Comparison of ENCODE assay signal across 9 mouse cellular contexts in genomic region chr15:101327282-101327681, GRCm38 (mm10). TPM values are rescaled to one million over a fixed set of nuclear protein-coding genes. Genes with fewer than 3 reads are reported as not detected.
A peak's percentile ranks its signal among the peaks of the same experiment; 100 is the strongest.
DNase-seq lines count a peak whose midpoint lies in the region; ATAC-seq and TF ChIP-seq lines count a peak whose summit lies in the region.
"Had no signal": no experiment of that assay in that cellular context is flagged by ENCODE, and none has a peak within 500 bp of the region (broad histone marks: within the 10 kb centered on the region; RNA-seq: fewer than 3 reads in every experiment).

No protein-coding gene starts in this region.

- intact Hi-C loops in heart, postnatal 10 days (cut with DNase I): loop anchor here (2.0 kb wide), 1 partner anchor 658 kb away; no protein-coding TSS in a partner anchor

- TF ChIP-seq POLR2A in ES-Bruce4 (IDR thresholded peaks at IDR 0.05; ENCODE audit: insufficient read depth, low read length): no peak

- no peak overlapping the region for H3K9ac ChIP-seq in ES-Bruce4 (ENCODE audit: low read depth, poor library complexity, severe bottlenecking)
- no peak overlapping the region for H3K9ac ChIP-seq in embryonic facial prominence, embryonic 11.5 days (replicated peaks; ENCODE audit: low read length)
- no peak overlapping the region for H3K9ac ChIP-seq in lung, postnatal 0 days (replicated peaks; ENCODE audit: low read depth)
- H3K9ac ChIP-seq: midbrain, embryonic 12.5 days had no signal

- TF ChIP-seq EP300 in ES-Bruce4 (IDR thresholded peaks at IDR 0.05; ENCODE audit: insufficient read depth, low read depth, low read length): peak; percentile 91
- peak; percentile 64; the same call in 1 of the 2 replicates for TF ChIP-seq EP300 in lung, postnatal 0 days (IDR thresholded peaks at IDR 0.05)

- TF ChIP-seq CTCF in ES-Bruce4 (IDR thresholded peaks at IDR 0.05; ENCODE audit: low read depth, low read length): peak; percentile 94
- peak; percentile 99 for TF ChIP-seq CTCF in lung, postnatal 0 days (IDR thresholded peaks at IDR 0.05)

- 5% methylated on average over 6 of the region's 6 CpGs for WGBS in embryonic facial prominence, embryonic 11.5 days
- 3% methylated on average over 6 of the region's 6 CpGs for WGBS in lung, postnatal 0 days

- ATAC-seq in embryonic facial prominence, embryonic 11.5 days (replicated peaks; ENCODE audit: insufficient number of reproducible peaks, low FRiP score, low TSS enrichment, low read depth): peak; percentile 53; the same call in 1 of the 2 replicates
- ATAC-seq in lung, postnatal 0 days: peak; percentile 85

- DNase-seq in adrenal gland, postnatal 14 days: peak; percentile 95
- peak; percentile 85 for DNase-seq in embryonic facial prominence, embryonic 11.5 days (ENCODE audit: low spot score)
- DNase-seq in heart, postnatal 10 days: peak; percentile 86 to 95
- DNase-seq in kidney, postnatal 36 days: peak; percentile 76 to 93
- DNase-seq in lung, postnatal 0 days (ENCODE audit: low spot score): peak; percentile 94
- peak; percentile 85 to 92 for DNase-seq in right cerebral cortex, postnatal 10 days (ENCODE audit: low spot score in 2 of 2)
- DNase-seq in urinary bladder, postnatal 10 days (ENCODE audit: low spot score): peak; percentile 85

- H3K27me3 ChIP-seq in ES-Bruce4 (ENCODE audit: control insufficient read depth, insufficient read depth, low read length, poor library complexity, severe bottlenecking): no peaks in the 10 kb centered on the region
- no peaks in the 10 kb centered on the region for H3K27me3 ChIP-seq in embryonic facial prominence, embryonic 11.5 days (ENCODE audit: control insufficient read depth, insufficient read depth, low read length)
- H3K27me3 ChIP-seq in lung, postnatal 0 days (replicated peaks; ENCODE audit: insufficient read depth, low read length): no peaks in the 10 kb centered on the region
- H3K27me3 ChIP-seq: midbrain, embryonic 12.5 days had no signal

- no peak overlapping the region for H3K27ac ChIP-seq in ES-Bruce4 (ENCODE audit: insufficient read depth, low read length)
- H3K27ac ChIP-seq in embryonic facial prominence, embryonic 11.5 days (replicated peaks; ENCODE audit: low read depth, low read length): no peak overlapping the region
- H3K27ac ChIP-seq in lung, postnatal 0 days (ENCODE audit: low read length): no peak overlapping the region
- H3K27ac ChIP-seq: midbrain, embryonic 12.5 days had no signal

- H3K4me1 ChIP-seq in ES-Bruce4 (ENCODE audit: control insufficient read depth, insufficient read depth, low read length): no peaks in the 10 kb centered on the region
- no peaks in the 10 kb centered on the region for H3K4me1 ChIP-seq in embryonic facial prominence, embryonic 11.5 days (ENCODE audit: control insufficient read depth, insufficient read depth, low read length)
- no peaks in the 10 kb centered on the region for H3K4me1 ChIP-seq in lung, postnatal 0 days (ENCODE audit: insufficient read depth, low read depth, low read length)
- H3K4me1 ChIP-seq: midbrain, embryonic 12.5 days had no signal

- no peaks in the 10 kb centered on the region for H3K9me3 ChIP-seq in ES-Bruce4 (replicated peaks; ENCODE audit: control insufficient read depth, insufficient read depth, low read length, poor library complexity, severe bottlenecking)
- H3K9me3 ChIP-seq in embryonic facial prominence, embryonic 11.5 days (replicated peaks; ENCODE audit: control insufficient read depth, low read length): no peaks in the 10 kb centered on the region
- H3K9me3 ChIP-seq in lung, postnatal 0 days (ENCODE audit: low read length): no peaks in the 10 kb centered on the region
- H3K9me3 ChIP-seq: midbrain, embryonic 12.5 days had no signal

- no peak overlapping the region for H3K4me3 ChIP-seq in ES-Bruce4 (ENCODE audit: low read depth, low read length)
- H3K4me3 ChIP-seq in embryonic facial prominence, embryonic 11.5 days (ENCODE audit: low read depth, low read length): no peak overlapping the region
- H3K4me3 ChIP-seq in lung, postnatal 0 days (ENCODE audit: low read depth, low read length): no peak overlapping the region
- H3K4me3 ChIP-seq: midbrain, embryonic 12.5 days had no signal

- no peaks in the 10 kb centered on the region for H3K36me3 ChIP-seq in ES-Bruce4 (ENCODE audit: control insufficient read depth, insufficient read depth, low read length, poor library complexity, severe bottlenecking)
- no peaks in the 10 kb centered on the region for H3K36me3 ChIP-seq in embryonic facial prominence, embryonic 11.5 days (replicated peaks; ENCODE audit: control insufficient read depth, insufficient read depth, low read depth, low read length)
- no peaks in the 10 kb centered on the region for H3K36me3 ChIP-seq in lung, postnatal 0 days (ENCODE audit: insufficient read depth, low read length)
- H3K36me3 ChIP-seq: midbrain, embryonic 12.5 days had no signal

- no peak overlapping the region for H3K4me2 ChIP-seq in embryonic facial prominence, embryonic 11.5 days (ENCODE audit: low read depth, low read length)
- H3K4me2 ChIP-seq in lung, postnatal 0 days (replicated peaks; ENCODE audit: low read depth, low read length): no peak overlapping the region
- H3K4me2 ChIP-seq: midbrain, embryonic 12.5 days had no signal

RNA-seq across cellular contexts. Expression of gene 6030408B16Rik, which starts 34.3 kb away (rescaled TPM):
- polyA plus RNA-seq in ES-Bruce4 (2011; ENCODE audit: insufficient read depth, insufficient read length, low read depth, missing spikeins): not detected in 2 replicates
- 2.1 and 2.4 TPM in 2 replicates for total RNA-seq in adrenal gland, postnatal 14 days (2021)
- polyA plus RNA-seq in embryonic facial prominence, embryonic 11.5 days (2014; fragmentation: Nextera tagmentation; extraction: Ambion mirVana): 1.6 and 1.7 TPM in 2 replicates
- total RNA-seq in heart, postnatal 10 days (2021): 1 to 10 TPM; 2.3 to 3.6 TPM
- polyA plus RNA-seq in lung, postnatal 0 days (2015; fragmentation: Nextera tagmentation; extraction: Ambion mirVana): 74.9 and 82.4 TPM in 2 replicates

RNA-seq across cellular contexts. Expression of gene Krt80, which starts 42.7 kb away (rescaled TPM):
- polyA plus RNA-seq in ES-Bruce4 (2011; ENCODE audit: insufficient read depth, insufficient read length, low read depth, missing spikeins): 1.1 and 1.6 TPM in 2 replicates
- 0.74 and 1.1 TPM in 2 replicates for total RNA-seq in adrenal gland, postnatal 14 days (2021)
- 0.31 TPM in 1 of 2 replicates, not detected in the other for polyA plus RNA-seq in embryonic facial prominence, embryonic 11.5 days (2014; fragmentation: Nextera tagmentation; extraction: Ambion mirVana)
- total RNA-seq in heart, postnatal 10 days (2021): 1 to 10 TPM; 1.7 to 2.2 TPM
- polyA plus RNA-seq in lung, postnatal 0 days (2015; fragmentation: Nextera tagmentation; extraction: Ambion mirVana): 19.6 and 26.3 TPM in 2 replicates

RNA-seq across cellular contexts. Expression of gene Atg101, which starts 43.2 kb away (rescaled TPM):
- 37.6 and 39.1 TPM in 2 replicates for polyA plus RNA-seq in ES-Bruce4 (2011; ENCODE audit: insufficient read depth, insufficient read length, low read depth, missing spikeins)
- 64.4 and 97.1 TPM in 2 replicates for total RNA-seq in adrenal gland, postnatal 14 days (2021)
- 63.8 and 65.8 TPM in 2 replicates for polyA plus RNA-seq in embryonic facial prominence, embryonic 11.5 days (2014; fragmentation: Nextera tagmentation; extraction: Ambion mirVana)
- total RNA-seq in heart, postnatal 10 days (2021): 10 to 100 TPM; 24.1 to 28.2 TPM
- 73.1 and 74.2 TPM in 2 replicates for polyA plus RNA-seq in lung, postnatal 0 days (2015; fragmentation: Nextera tagmentation; extraction: Ambion mirVana)

Comparison
In these comparisons a context has a peak if more than half of its experiments do, and no peak if none do; other contexts are left out.
1. RNA of gene 6030408B16Rik, which starts 34.3 kb away (polyA plus RNA-seq): 74.9 to 82.4 TPM in lung, postnatal 0 days; 1.6 to 1.7 TPM in embryonic facial prominence, embryonic 11.5 days and not detected in ES-Bruce4; every median in the first group is over 10 times any median in the second.
2. Peak in every context shown above with its lines, with median percentiles within 50 percentile points of each other: DNase-seq.